Mouse (Mus musculus) ES-Bruce4 (cell line): ENCODE measurements around the gene Ppp1r15a. TPM values are rescaled to one million over a fixed set of nuclear protein-coding genes. Genes with fewer than 3 reads are reported as not detected.
A peak's percentile ranks its signal among the peaks of the same experiment; 100 is the strongest.

Experiments
- H3K27ac ChIP-seq: 2 replicates; pipeline ENCODE4 v1.5.1; 2012; ENCODE audit warnings: low read length, inconsistent platforms; ENCODE audit not compliant: insufficient read depth
- H3K27me3 ChIP-seq: 2 replicates; pipeline ENCODE4 v1.6.1; 2012; ENCODE audit warnings: mild to moderate bottlenecking, low read length, inconsistent platforms; ENCODE audit not compliant: control insufficient read depth, poor library complexity, insufficient read depth, severe bottlenecking
- H3K36me3 ChIP-seq: 2 replicates; pipeline ENCODE4 v1.6.1; 2012; ENCODE audit warnings: inconsistent platforms, mild to moderate bottlenecking, low read length, moderate library complexity; ENCODE audit not compliant: control insufficient read depth, poor library complexity, insufficient read depth, severe bottlenecking
- H3K4me1 ChIP-seq: one replicate; pipeline ENCODE4 v1.8.1; 2011; ENCODE audit warnings: low read length; ENCODE audit not compliant: control insufficient read depth, insufficient read depth
- H3K4me3 ChIP-seq: 2 replicates; pipeline ENCODE4 v1.5.1; 2011; ENCODE audit warnings: low read depth, mild to moderate bottlenecking, low read length
- H3K9ac ChIP-seq: 2 replicates; pipeline ENCODE4 v1.6.1; 2012; ENCODE audit warnings: low read depth, mild to moderate bottlenecking, inconsistent platforms; ENCODE audit not compliant: poor library complexity, severe bottlenecking
- H3K9me3 ChIP-seq: replicated peaks from 2 replicates; pipeline ENCODE4 v1.6.1; 2012; ENCODE audit warnings: mild to moderate bottlenecking, low read length, inconsistent platforms; ENCODE audit not compliant: control insufficient read depth, poor library complexity, insufficient read depth, severe bottlenecking
- CTCF ChIP-seq: IDR thresholded peaks from one replicate; pipeline ENCODE4 v1.8.1; 2011; ENCODE audit warnings: low read depth, low read length
- EP300 ChIP-seq: IDR thresholded peaks from 2 replicates; pipeline ENCODE4 v1.6.1; 2011; ENCODE audit warnings: low read depth, low read length; ENCODE audit not compliant: insufficient read depth
- POLR2A ChIP-seq: IDR thresholded peaks from one replicate; pipeline ENCODE4 v1.8.1; 2011; ENCODE audit warnings: low read length; ENCODE audit not compliant: insufficient read depth
- polyA plus RNA-seq: library from polyadenylated mRNA; stranded (reverse); fragments of >200 nt; gene quantifications from 2 replicates; pipeline ENCODE4 v1.2.4, GENCODE M21; 2011; ENCODE audit warnings: low read depth; ENCODE audit not compliant: missing spikeins, insufficient read depth, insufficient read length

Gene Ppp1r15a
- 15.5 and 18.6 TPM in 2 replicates for polyA plus RNA-seq

DNA sequence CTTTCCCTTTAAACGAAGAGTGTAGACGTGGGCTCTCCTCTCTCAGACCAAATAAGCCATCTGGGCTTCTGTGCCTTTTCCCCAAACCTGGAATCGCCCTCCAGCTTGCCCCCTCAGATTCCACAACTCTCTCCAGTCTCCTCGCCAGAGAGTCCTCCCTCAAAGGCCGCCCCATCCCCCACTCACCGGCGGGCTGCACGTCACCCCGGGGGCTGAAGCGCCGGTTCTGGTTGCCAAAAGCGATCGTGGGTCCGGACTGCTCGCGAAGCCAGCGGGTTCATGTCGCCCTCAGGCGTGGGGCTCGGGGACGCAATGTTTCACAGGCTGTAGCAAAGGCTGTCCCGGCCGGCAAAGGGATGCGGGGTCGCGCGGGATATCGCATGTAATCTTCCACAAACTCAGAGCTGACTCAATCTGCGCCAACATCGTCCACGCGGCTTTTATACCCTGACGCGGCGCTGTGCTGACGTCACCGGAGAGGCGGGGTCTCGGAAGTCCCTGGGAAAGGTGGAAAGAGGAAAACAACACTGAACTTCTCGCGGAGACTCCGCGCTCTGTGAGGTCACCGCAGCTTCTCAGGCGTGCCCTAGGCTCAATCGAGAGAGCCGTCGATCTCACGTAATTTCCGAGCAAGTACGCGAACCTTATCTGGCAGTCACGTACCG lies at the start of gene Ppp1r15a, which contains the start of gene Plekha4:
TSS of gene Ppp1r15a (minus strand) at position 460 of the 665 bp plus-strand sequence.
TSS of gene Plekha4 (plus strand) at position 522 of the 665 bp plus-strand sequence.
- Histone ChIP-seq H3K4me1 (peaks cover 4% of the 10 kb centered on the region), H3K9ac (peak within 1 kb of the TSS; percentile 67), H3K27me3 (no peaks in the 10 kb centered on the region), H3K4me3 (peak within 1 kb of the TSS; percentile 76), H3K27ac (peak within 1 kb of the TSS; percentile 67), H3K36me3 (peaks cover 12% of the 10 kb centered on the region), H3K9me3 (no peaks in the 10 kb centered on the region)
- TF ChIP-seq POLR2A, result peak; percentile 96
- no peak for TF ChIP-seq CTCF

DNA sequence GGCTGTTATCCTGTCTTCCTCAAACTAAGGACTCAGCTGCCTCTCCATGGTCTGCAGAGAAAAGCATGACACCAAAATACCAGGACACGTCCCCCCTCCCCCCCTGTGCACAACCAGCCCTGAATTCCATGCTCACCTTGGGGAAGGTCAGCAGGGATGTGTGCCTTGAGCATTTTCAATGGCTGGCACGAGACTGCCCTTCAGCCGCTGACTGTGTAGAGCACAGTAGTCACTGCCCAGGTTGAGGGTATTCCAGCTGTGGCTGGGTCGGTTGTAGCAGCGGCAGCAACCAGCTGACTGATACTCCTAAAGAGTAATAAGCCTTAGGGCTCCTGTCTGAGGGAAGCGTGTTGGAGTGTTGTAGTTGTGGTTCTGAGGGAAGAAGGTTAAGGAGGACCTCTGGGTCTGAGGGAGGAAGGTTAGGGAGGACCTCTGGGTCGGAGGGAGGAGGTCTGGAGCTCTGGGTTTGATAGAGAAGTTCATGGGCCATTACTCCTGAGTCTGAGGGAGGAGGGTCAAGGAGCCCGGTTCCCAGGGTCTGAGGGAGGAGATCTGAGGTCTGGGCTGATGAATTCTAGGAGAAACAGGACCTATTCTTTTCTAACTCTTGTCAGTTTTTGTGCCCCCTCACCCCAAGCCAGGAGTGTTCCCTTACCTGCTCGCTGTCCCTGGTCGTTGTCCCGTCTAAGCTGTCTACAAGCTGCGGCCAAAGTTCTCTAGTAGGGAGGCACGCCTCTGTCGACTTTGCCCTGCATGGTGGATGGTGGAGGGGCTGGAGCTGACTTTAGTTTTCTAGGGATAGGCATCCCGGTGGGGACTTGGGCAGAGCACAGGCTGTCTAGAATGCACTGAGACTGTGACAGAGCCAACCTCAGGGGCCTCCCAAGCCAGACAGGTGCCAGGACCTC lies 48.7 kb upstream of the Ppp1r15a start:
- H3K9me3 ChIP-seq, result no peaks in the 10 kb centered on the region
- H3K27ac ChIP-seq, result peak overlapping the region; percentile 100
- no peaks in the 10 kb centered on the region for H3K27me3 ChIP-seq
- no peak for TF ChIP-seq POLR2A
- peak; percentile 84 for TF ChIP-seq EP300
- H3K9ac ChIP-seq, result peak overlapping the region; percentile 57
- peaks cover 17% of the 10 kb centered on the region for H3K4me1 ChIP-seq
- peaks cover 19% of the 10 kb centered on the region for H3K36me3 ChIP-seq
- H3K4me3 ChIP-seq, result peak overlapping the region; percentile 24

DNA sequence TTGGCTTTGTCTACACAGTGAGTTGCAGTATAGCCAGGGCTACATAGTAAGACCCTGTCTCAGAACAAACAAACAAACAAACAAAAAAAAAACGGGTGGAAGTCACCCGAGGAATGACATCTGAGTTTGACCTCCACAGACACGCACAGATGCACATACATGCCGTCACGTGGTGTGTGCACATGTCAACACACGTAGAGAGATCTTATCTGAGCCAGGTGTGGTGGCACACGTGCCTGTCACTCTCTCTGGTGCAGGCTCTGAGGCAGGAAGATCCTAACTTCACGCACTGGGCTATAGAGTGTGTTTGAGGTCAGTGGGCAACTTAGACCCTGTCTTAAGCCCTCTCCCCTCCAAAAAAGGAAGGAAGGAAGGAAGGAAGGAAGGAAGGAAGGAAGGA lies 47.9 kb upstream of the Ppp1r15a start:
- H3K9me3 ChIP-seq, result no peaks in the 10 kb centered on the region
- peak overlapping the region; percentile 100 for H3K27ac ChIP-seq
- H3K27me3 ChIP-seq, result no peaks in the 10 kb centered on the region
- TF ChIP-seq EP300 (no peak), CTCF (no peak), POLR2A (no peak)
- H3K36me3 ChIP-seq, result peaks cover 19% of the 10 kb centered on the region
- 0 out of 2 replicates have a peak overlapping the region, but pooled peaks have one; percentile 77 for H3K9ac ChIP-seq
- H3K4me1 ChIP-seq, result peaks cover 17% of the 10 kb centered on the region
- H3K4me3 ChIP-seq, result no peak overlapping the region

DNA sequence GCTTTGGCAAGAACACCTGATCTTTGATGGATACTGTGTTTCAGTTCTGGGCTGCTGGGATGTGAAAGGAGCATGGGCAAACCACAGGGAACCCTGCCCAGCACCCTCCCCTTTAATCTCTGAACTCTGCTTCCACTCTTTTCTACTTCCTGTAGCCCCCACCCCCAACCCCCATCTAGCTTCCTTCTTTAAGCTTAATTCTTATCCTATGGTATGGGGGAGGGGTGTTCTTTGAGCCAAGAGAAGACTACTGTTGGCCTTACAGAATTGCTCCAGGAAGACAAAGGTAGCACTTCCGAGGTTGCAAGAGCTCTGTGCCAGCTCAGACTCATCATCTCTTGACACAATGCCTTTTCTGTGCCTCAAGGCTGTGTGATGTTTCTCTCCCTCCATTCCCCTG lies 45.9 kb upstream of the Ppp1r15a start:
- Histone ChIP-seq H3K4me3 (peak overlapping the region; percentile 29; the same call in 1 of the 2 replicates), H3K27ac (peak overlapping the region; percentile 90), H3K9ac (peak overlapping the region; percentile 77), H3K27me3 (no peaks in the 10 kb centered on the region), H3K4me1 (peaks cover 13% of the 10 kb centered on the region), H3K36me3 (peaks cover 13% of the 10 kb centered on the region), H3K9me3 (no peaks in the 10 kb centered on the region)
- TF ChIP-seq CTCF (no peak), POLR2A (no peak), EP300 (no peak)

- TF ChIP-seq EP300 (peak; percentile 72; the same call in 1 of the 2 replicates), CTCF (no peak), POLR2A (peak; percentile 37)
Measured at GRCm38 (mm10) chr7:45570103-45570741, 44.2 kb upstream of the Ppp1r15a start, which contains the start of gene Bcat2. TSS of gene Bcat2 (plus strand) at chr7:45570153.

More at GRCm38 (mm10) chr7:45570103-45570741, 44.2 kb upstream of the Ppp1r15a start, which contains the start of gene Bcat2:
- peak within 1 kb of the TSS; percentile 77 for H3K9ac ChIP-seq
- H3K36me3 ChIP-seq, result no peaks in the 10 kb centered on the region
- H3K9me3 ChIP-seq, result no peaks in the 10 kb centered on the region
- H3K27ac ChIP-seq, result peak within 1 kb of the TSS; percentile 90
- no peaks in the 10 kb centered on the region for H3K27me3 ChIP-seq
- H3K4me3 ChIP-seq, result peak within 1 kb of the TSS; percentile 71
- peaks cover 9% of the 10 kb centered on the region for H3K4me1 ChIP-seq
